Mouse (Mus musculus): ENCODE measurements around the gene Bcl7b.
A peak's percentile ranks its signal among the peaks of the same experiment; 100 is the strongest.

Bcl7b gene

GRCm38 (mm10) chr5:135169479-135169878 lies 1.4 kb downstream of the Bcl7b start:
- no peak for DNase-seq (ENCODE audit: low read depth, low spot score)

DNA sequence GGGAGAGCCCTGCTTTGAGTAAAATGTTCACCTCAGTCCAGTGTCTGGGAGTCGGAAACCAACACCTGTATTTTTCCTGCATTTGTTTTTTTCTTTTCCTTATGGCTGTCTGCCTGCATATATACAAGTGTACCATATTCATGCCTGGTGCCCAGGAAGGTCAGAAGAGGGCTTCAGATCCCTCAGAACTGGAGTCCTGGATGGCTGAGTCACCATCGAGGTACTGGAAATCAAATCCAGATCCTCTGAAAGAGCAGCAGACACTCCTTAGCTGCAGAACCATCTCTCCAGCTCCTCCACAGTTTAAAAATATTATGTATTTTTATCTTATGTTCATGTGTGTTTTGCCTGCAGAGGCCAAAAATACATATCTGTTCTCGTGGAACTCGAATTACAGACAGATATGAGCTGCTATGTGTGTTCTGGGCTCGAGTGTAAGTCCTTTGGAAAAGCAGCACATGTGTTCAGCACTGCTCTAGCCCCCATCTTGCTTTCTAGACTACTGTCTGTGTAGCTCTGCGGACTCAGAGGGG lies 3.7 kb downstream of the Bcl7b start:
- no peak for DNase-seq (ENCODE audit: low read depth, low spot score)

GRCm38 (mm10) chr5:135172986-135173385 lies 4.9 kb downstream of the Bcl7b start:
- DNase-seq (ENCODE audit: low read depth, low spot score), result no peak

DNA sequence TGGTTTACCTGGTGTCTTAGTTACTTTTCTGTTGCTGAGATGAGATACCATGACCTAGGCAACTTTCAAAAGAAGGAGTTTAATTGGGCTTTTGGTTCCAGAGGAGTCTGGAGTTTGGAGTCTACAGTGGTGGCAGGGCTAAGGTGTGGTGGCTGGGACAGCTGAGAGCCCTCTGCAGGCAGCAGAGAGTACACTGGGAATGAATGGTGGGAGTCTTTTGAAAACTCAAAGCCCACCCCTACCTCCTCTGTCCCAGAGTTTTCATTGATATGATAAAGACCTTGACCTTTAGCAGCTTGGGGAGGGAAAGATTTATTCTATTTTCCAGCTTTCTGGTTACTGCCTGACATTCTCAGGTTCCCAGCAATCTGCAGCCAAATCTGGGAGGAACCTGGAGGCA lies 7.0 kb downstream of the Bcl7b start:
- DNase-seq (ENCODE audit: low read depth, low spot score), result no peak

DNA sequence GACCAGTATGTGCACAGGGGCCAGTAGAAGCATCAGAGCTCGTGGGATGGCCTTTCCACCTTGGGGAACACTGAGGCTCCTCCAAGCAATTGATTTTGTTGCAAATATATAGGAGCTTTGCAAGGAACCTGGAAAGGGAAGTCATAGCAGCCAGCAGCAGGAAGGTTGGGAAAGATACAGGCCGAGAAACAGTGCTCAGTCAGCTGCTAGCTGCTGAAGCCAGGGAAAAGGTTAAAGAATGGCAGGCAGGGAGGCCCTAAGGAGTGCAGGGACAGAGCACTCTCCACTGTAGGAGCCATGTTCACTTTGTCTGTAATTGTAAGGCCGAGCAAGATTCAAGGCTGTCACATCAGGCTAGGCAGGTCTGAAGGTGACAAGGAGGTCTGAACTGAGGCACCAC lies 10.4 kb downstream of the Bcl7b start:
- no peak for DNase-seq (ENCODE audit: low read depth, low spot score)

DNA sequence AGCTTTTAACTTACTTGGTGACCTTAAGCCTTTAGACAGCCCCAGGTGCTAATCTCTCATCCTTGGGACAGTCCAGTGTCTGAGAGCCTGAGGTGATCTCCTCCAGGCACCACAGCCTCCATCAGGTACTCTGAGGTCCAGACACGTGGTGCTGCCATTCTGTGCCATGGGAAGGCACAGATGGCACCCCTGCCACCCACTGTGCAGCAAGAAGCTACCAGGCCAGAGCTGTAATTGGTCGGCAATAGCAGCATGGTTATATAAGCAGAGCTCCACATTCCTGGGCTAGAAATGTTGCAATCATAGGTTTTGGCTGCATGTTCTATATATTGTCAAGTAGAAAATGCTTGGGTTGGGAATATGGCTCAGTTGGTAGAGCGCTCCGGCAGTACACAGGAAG lies 10.9 kb downstream of the Bcl7b start:
- no peak for DNase-seq (ENCODE audit: low read depth, low spot score)

- DNase-seq (ENCODE audit: low read depth, low spot score), result no peak
Observed at GRCm38 (mm10) chr5:135179616-135180015, 11.5 kb downstream of the Bcl7b start.

DNA sequence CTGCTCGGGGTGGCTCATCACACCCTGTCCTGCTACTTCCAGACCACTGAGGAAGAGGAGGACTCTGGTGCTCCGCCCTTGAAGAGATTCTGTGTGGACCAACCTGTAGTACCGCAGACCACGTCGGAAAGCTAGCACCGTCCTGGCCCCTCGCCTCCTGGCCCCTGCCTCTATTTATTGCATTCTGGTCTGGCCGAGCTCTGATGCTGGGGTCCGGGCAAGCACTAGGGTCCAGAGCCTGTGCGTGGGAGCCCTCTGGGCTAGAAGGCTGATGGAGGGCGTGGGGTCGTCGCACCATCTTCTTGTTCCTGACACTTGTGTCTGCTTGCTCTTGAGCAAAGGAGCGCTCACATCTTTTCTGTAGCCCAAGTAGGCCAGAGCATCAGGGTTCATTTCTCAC lies 12.7 kb downstream of the Bcl7b start:
- DNase-seq (ENCODE audit: low read depth, low spot score), result no peak

GRCm38 (mm10) chr5:135181776-135182175 lies 13.7 kb downstream of the Bcl7b start:
- no peak for DNase-seq (ENCODE audit: low read depth, low spot score)

DNA sequence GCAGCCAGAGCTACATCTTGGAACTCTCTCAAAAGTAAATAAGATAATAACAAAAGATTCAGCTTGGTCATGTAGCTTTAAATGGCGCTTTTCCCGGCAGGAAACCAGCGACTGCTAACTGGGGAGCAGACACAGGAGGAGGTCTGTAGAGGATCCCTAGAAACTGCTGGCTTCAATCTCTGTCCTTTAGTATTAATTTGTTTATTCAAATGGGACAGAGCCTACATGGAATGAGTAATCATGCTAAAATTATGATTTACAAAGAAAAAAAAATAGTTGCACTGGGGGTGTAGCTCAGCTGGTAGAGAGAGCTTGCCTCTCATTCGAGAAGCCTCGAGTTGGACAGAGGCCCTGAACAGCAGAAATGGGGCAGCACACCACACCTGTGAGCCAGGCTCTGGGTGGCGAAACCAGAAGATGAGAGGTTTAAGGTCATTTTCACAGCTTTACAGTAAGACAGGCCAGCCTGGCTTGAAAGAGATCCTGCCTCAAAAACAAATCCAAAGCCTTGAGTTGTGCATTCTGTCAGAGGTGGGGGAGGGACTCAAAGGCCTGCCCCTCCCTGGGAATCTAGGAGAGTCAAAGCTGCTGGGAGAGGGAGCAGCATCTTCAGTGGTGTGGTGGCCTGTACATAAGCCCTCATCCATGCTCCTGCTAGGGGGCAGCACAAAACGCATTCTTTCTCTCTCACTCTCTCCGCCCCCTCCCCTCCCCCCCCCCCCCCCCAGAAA lies 15.2 kb downstream of the Bcl7b start:
- DNase-seq (ENCODE audit: low read depth, low spot score), result no peak

DNA sequence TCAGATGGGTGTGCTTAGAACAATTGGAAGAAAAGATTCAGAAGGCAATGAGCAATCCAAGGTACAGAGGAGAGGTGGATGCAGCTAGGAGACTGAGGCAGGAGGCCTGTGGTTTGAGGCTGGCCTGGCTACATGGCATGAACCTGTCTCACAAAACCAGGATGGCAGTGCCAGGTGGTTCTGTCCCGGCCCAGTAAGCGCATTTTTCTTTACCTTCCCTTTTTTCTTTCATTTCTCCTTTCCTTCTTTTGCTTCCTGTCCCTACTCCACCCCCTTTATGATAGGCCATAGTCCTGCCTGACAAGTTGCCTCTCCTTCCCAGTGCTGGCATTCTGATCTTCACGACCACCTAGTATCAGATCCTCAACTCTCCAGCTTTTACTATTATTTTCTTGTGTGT lies 16.9 kb downstream of the Bcl7b start:
- DNase-seq (ENCODE audit: low read depth, low spot score), result no peak

- DNase-seq (ENCODE audit: low read depth, low spot score), result no peak
Observed at GRCm38 (mm10) chr5:135185596-135185995, 17.5 kb downstream of the Bcl7b start.

DNA sequence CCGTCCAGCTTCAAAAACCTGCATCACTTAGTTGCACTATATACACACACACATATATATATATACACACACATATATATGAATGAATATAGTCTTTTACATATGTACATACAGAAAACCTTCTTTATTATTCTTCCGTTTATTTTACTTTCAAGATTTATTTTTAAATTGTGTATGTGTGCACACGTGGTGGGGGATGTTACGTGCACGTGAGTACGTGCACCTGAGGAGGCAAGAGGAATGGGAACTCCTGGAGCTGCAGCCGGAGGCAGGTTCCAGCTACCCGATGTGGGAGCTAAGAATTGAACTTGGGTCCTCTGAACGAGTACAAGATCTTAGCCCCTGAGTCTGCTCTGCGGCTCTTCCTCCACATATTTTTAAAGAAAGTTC lies 18.1 kb downstream of the Bcl7b start:
- DNase-seq (ENCODE audit: low read depth, low spot score), result no peak

DNA sequence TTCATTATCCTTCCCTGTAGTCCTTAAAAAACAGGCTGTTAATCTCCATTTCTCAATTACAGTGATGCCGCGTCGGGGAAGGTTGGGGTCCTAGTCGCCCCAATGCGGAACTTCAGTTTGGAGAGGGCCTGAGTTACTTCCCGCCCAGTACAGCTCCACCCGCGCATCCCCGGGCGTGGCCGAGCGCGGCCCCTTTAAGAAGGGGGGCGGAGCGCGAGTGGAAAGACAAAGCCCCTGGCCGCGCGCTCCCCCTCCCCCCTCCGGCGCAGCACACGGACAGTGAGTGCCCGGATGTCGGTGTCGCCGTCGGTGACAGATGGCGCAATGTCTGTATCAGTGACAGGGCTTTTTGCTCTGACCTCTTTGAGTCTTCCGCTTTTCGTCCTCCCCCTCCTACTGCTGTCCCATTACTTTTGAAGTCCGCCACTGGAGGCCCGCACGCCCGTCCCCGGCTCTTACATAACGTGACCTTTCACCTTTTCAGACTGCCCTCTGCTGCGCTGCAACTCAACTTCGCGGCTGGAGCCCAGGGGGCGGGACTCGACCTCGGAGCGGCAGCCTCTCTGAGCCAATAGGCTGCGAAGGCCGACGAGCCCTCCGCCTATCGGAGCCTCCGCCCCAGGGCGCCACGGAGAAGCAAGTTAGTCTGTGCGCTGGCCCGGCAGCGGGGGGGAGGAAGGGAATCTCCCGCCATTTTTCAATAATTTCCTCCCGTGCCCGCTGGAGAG lies 18.7 kb downstream of the Bcl7b start, which contains the start of gene Baz1b:
Gene Baz1b (plus strand): TSS at position 644 of the 728 bp plus-strand sequence.
- peak; percentile 97 for DNase-seq (ENCODE audit: low read depth, low spot score)

- no peak for DNase-seq (ENCODE audit: low read depth, low spot score)
Observed at GRCm38 (mm10) chr5:135187349-135188213, 19.5 kb downstream of the Bcl7b start.

DNA sequence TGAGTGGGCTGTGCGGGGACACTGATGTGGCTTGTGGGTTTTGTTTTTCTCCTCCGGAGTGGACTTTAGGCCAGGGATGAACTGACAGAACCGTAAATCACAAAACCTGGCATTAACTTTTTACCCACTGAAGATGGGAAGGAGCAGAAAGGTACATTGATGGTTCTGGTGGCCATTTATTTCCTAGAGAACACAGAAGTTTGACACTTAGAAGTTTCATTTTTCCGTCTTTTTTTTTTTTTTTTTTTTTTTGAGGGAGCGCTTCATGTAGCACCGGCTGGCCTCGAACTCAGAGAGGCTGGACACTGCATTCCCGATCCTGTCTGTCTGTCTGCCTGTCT lies 20.1 kb downstream of the Bcl7b start:
- no peak for DNase-seq (ENCODE audit: low read depth, low spot score)

DNA sequence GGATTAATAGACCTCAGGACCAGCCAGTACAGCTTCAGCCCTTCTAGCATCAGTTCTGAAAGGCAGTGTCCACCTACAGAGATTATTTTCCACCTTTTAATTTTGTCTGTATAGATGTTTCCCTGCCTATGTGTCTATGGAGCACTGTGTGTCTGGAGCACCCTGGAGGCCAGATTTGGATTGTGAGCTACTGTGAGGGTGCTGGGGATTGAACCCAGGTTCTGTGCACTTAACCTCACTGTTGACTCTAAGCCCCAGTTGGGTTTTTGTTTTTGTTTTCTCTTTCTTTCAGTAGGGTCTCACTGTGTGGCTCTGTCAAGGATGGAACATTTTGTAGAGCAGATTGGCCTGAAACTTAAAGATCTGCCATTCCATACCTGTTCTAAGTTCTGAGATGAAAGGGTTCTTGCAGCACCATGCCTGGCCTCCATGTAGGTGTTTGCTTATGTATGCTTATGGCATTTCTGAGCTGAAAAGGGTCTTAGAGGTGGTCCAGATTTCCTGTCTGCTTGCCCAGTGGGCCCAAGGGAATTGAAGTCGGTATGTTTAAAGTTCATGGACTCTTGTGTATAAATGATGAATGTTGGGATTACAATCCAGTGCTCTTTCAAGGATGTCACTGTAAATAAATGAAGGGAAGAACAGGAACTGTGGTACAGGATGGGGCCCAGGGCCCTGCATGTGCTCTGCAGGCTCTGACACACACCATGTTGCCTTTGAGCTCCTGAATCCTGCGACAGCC lies 21.4 kb downstream of the Bcl7b start:
- no peak for DNase-seq (ENCODE audit: low read depth, low spot score)

- DNase-seq (ENCODE audit: low read depth, low spot score), result peak; percentile 49
Observed at GRCm38 (mm10) chr5:135191620-135192019, 23.5 kb downstream of the Bcl7b start.

DNA sequence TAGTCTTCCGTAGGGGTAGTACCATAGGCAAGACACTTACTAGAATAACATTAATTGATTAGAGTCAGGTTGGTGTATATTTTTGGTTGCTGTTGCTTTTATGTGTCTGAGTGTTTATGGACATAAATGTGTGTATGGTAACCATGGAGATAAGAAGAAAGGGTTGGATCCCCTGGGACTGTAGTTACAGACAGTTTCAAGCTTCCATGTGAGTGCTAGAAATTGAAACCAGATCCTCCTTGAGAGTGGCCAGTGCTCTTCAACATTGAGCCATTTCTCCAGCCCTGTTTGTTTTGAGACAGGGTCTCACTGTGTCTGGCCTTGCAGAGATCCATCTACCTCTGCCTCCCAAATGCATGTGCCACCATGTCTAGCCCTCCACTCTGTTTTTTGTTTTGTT lies 24.3 kb downstream of the Bcl7b start:
- no peak for DNase-seq (ENCODE audit: low read depth, low spot score)

DNA sequence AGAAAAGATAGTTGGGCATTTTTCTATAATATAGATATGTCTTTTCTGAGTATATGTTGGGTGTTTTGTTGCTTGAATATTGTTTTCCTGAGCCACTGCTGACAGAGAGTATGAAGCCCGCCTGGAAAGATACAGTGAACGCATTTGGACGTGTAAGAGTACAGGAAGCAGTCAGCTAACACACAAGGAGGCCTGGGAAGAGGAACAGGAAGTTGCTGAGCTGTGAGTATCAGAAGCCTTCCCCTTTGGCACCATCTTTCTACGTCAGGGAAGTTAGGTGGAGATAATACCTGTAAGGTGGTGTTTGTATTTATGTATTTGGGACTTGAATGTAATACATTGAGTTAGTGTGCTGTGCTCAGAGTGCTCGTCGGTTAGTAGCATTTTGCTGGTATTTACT lies 28.3 kb downstream of the Bcl7b start:
- no peak for DNase-seq (ENCODE audit: low read depth, low spot score)

- DNase-seq (ENCODE audit: low read depth, low spot score), result no peak
Observed at GRCm38 (mm10) chr5:135202763-135203162, 34.7 kb downstream of the Bcl7b start.

Data from retina, postnatal 7 days (tissue).